Mouse (Mus musculus): Measurements from ENCODE around the gene Pnkp. TPM values are rescaled to one million over a fixed set of nuclear protein-coding genes. Genes with fewer than 3 reads are reported as not detected.

Pnkp gene
- polyA plus RNA-seq (2012; ENCODE audit: insufficient read depth, low replicate concordance): 30.0 and 36.4 TPM in 2 replicates

DNA sequence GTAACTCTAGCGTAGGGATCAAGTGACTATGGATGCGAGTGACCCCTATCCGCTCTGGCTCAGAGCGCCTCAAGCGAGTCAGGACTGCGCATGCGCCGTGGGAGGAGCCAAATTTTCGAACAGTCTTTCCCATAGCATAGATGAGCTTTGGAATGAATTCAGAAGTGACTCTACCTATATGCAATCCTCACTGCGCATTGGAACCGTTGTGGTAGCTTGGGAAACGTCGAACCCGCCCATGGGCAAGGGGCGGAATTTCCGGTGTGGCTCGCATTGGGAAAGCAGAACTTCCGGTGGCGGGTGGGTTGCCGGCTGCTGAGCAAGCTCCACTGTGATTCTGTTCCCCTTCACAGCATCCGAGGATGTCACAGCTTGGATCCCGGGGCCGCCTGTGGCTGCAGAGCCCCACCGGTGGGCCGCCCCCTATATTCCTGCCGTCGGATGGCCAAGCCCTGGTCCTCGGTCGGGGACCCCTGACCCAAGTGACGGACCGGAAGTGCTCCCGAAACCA, at the start of gene Pnkp:
Gene Pnkp, plus strand, starts transcription at position 98 of the 511 bp plus-strand sequence.
- TF ChIP-seq GATA1 (IDR thresholded peaks at IDR 0.05; ENCODE audit: borderline replicate concordance, low read length) (no peak), FLI1 (IDR thresholded peaks at IDR 0.05; ENCODE audit: low read length) (peak; percentile 82)
- Histone ChIP-seq H3K4me3 (replicated peaks) (peak within 1 kb of the TSS; percentile 97), H3K36me3 (replicated peaks; ENCODE audit: low read length) (peaks cover 51% of the 10 kb centered on the region), H3K4me1 (peaks cover 89% of the 10 kb centered on the region), H3K27me3 (replicated peaks) (no peaks in the 10 kb centered on the region), H3K9me3 (no peaks in the 10 kb centered on the region)

DNA sequence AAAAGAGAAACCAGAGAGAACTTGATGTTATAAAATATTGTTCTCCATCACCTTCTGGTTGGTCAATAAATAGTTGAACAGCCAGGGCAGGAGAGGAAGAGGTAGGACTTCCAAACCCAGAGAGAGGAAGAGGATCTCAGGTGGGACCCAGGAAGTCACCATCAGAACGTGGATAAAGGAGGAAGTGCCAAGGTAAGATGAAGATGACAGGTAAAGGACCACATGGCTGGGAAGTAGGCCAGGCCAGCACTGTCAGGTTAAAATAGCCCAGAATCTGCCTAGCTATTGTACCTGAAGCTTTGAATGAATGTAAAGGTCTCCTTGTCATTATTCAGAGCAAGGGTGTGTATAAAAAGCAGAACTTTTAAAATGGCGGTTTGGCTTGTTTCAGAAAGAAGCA, 48.0 kb upstream of the Pnkp start:
- H3K36me3 ChIP-seq (replicated peaks; ENCODE audit: low read length): peaks cover 33% of the 10 kb centered on the region
- peaks cover 21% of the 10 kb centered on the region for H3K27me3 ChIP-seq (replicated peaks)
- H3K4me3 ChIP-seq (replicated peaks): no peak overlapping the region
- H3K4me1 ChIP-seq: peaks cover 38% of the 10 kb centered on the region
- H3K9me3 ChIP-seq: no peaks in the 10 kb centered on the region
- no peak for TF ChIP-seq GATA1 (IDR thresholded peaks at IDR 0.05; ENCODE audit: borderline replicate concordance, low read length)
- TF ChIP-seq FLI1 (IDR thresholded peaks at IDR 0.05; ENCODE audit: low read length): no peak

DNA sequence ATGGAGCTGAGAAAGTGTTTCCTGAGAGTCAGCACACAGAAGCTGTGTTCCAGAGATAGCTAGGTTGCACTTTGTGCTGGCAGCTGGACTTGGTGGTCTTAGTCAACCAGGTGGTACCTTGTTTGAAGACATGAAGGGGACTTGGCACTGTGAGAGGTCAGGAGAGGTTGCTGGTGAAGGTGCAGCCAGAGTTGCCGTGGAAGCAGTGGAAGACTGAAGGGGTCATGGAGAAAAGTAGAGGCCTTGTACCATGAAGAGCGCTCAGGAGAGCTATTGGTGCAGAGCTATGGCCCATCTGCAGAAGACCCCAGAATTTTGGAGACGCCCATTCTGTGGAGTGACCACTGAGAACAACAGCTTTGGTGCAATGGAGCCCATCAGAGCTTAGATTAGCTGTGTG, 47.5 kb upstream of the Pnkp start:
- Histone ChIP-seq H3K27me3 (replicated peaks) (peaks cover 17% of the 10 kb centered on the region), H3K36me3 (replicated peaks; ENCODE audit: low read length) (peaks cover 38% of the 10 kb centered on the region), H3K4me1 (peaks cover 43% of the 10 kb centered on the region), H3K4me3 (replicated peaks) (no peak overlapping the region), H3K9me3 (no peaks in the 10 kb centered on the region)
- no peak for TF ChIP-seq GATA1 (IDR thresholded peaks at IDR 0.05; ENCODE audit: borderline replicate concordance, low read length)
- no peak for TF ChIP-seq FLI1 (IDR thresholded peaks at IDR 0.05; ENCODE audit: low read length)

DNA sequence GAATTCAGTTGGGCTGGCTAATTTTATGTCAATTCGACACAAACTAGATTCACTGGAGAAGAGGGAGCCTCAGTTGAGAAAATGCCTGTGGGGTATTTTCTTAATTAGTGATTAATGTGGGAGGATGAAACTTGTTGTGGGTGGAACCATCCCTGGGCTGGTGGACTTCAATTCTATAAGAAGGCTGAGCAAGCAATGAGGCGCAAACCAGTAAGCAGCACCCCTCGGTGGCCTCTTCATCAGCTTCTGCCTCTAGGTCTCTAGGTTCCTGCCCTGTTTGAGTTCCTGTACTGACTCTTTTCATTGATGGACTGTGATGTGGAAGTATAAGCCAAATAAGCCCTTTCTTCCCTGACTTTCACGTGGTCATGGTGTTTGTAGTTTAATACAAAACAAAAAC, 46.6 kb upstream of the Pnkp start:
- Histone ChIP-seq H3K4me3 (replicated peaks) (no peak overlapping the region), H3K27me3 (replicated peaks) (peaks cover 10% of the 10 kb centered on the region), H3K9me3 (no peaks in the 10 kb centered on the region), H3K4me1 (peaks cover 52% of the 10 kb centered on the region), H3K36me3 (replicated peaks; ENCODE audit: low read length) (peaks cover 45% of the 10 kb centered on the region)
- TF ChIP-seq FLI1 (IDR thresholded peaks at IDR 0.05; ENCODE audit: low read length) (no peak), GATA1 (IDR thresholded peaks at IDR 0.05; ENCODE audit: borderline replicate concordance, low read length) (no peak)

DNA sequence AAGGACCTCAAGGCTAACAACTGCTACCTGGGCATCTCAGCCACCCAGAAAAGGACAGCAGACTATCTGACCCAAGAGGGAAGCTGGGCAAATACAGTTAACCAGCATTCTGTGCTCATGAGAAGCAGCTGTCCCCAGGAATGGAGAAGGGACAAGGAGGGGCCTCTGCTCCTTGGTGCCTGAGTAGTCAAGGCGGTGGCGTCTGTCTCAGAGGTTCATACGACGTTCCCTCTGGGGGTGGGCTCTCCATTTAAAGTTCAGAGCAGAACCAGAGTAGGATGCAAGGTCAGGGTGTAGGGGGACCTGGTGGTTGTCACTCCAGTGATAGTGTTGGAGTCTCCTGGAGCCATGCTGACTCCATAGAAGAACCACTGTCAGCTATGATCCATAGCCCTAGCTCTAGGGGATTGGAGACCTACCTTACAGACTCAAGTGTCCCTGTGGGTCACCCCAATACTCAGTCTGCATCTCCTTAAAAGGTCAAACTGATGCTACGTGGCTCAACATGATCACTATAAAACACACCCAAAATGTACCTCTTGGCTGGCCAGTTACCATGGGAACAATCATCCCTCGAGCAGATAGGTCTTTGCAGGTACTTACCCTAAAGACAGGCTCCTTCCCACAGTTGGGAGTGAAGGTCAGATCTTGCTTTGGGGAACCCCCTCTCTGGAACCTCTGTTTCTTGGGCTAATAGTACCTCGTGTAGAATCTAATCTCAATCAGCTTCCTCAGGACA, 46.0 kb upstream of the Pnkp start:
- H3K36me3 ChIP-seq (replicated peaks; ENCODE audit: low read length): peaks cover 45% of the 10 kb centered on the region
- no peaks in the 10 kb centered on the region for H3K9me3 ChIP-seq
- no peak for TF ChIP-seq FLI1 (IDR thresholded peaks at IDR 0.05; ENCODE audit: low read length)
- TF ChIP-seq GATA1 (IDR thresholded peaks at IDR 0.05; ENCODE audit: borderline replicate concordance, low read length): no peak
- peaks cover 55% of the 10 kb centered on the region for H3K4me1 ChIP-seq
- no peak overlapping the region for H3K4me3 ChIP-seq (replicated peaks)
- peaks cover 4% of the 10 kb centered on the region for H3K27me3 ChIP-seq (replicated peaks)

DNA sequence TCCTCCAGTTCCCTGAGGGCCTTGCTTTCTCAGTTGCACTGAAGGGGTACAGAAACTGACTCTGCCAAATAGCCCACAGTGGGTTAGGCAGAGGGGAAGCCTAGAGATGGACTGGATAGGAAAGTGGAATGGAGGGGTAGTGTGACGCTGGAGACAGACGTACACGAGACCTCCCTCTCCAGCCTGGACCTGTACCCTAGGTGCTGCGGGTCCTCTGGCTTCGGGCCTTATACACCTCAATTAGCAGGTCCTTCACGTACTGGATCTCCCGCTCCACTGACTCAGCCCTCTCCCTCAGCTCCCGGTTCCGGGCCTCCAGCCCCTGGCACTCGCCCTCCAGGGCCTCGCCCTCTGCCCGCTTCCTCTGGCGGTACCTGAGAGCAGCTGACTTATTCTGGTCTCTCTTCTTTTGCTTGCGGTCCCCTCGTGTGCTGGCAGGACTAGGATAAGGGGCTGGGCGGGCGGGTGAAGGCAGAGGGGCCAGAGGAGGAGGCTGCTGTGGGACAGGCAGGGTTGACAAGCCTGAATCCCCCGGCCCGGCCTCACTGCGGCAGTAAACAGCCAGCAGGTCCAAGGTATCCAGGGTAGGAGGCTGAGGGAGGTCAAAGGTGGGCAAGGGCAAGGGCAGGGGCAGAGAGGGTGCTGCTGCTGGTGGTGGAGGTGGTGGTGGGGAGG, 44.2 kb upstream of the Pnkp start:
- peak overlapping the region; percentile 50 for H3K4me3 ChIP-seq (replicated peaks)
- no peak for TF ChIP-seq FLI1 (IDR thresholded peaks at IDR 0.05; ENCODE audit: low read length)
- TF ChIP-seq GATA1 (IDR thresholded peaks at IDR 0.05; ENCODE audit: borderline replicate concordance, low read length): no peak
- H3K4me1 ChIP-seq: peaks cover 54% of the 10 kb centered on the region
- peaks cover 45% of the 10 kb centered on the region for H3K36me3 ChIP-seq (replicated peaks; ENCODE audit: low read length)
- no peaks in the 10 kb centered on the region for H3K9me3 ChIP-seq
- no peaks in the 10 kb centered on the region for H3K27me3 ChIP-seq (replicated peaks)

DNA sequence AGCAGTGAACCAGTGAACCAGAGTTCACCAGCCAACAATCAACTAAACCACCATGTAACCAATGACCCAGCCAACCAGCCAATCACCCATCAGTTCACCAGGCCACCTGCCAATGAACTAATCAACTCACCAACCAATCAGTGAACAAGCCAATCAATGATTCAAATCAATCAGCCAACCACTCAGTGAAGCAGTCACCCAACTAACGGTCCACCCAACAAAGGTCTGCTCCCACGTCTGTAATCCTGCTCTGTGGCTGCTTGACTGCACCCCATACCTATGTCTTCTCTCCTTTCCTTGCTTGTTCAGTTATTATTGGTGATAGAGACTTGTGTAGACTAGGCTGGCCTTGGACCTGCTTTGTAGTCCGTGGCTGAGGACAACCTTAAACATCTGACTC, 43.0 kb upstream of the Pnkp start:
- no peaks in the 10 kb centered on the region for H3K9me3 ChIP-seq
- H3K27me3 ChIP-seq (replicated peaks): no peaks in the 10 kb centered on the region
- peaks cover 59% of the 10 kb centered on the region for H3K4me1 ChIP-seq
- no peak for TF ChIP-seq FLI1 (IDR thresholded peaks at IDR 0.05; ENCODE audit: low read length)
- no peak for TF ChIP-seq GATA1 (IDR thresholded peaks at IDR 0.05; ENCODE audit: borderline replicate concordance, low read length)
- peaks cover 53% of the 10 kb centered on the region for H3K36me3 ChIP-seq (replicated peaks; ENCODE audit: low read length)
- H3K4me3 ChIP-seq (replicated peaks): no peak overlapping the region

DNA sequence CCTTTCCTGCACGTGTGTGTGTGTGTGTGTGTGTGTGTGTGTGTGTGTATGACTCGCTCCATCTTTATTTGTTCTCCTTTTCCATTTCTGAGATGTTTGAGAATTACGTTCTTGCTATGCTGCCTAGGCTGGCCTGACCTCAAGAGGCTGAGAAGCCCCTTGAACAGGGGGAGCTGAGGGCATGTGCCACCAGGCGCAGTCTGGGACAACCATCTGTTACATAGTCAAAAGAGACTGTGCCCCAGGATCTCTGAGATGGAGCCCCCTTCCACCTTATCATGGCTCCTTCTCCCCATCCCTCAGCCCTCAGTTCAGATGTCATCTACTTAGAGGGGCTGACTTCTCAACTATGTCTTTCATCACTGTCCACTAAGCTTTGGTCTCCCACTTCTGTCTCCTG, 42.5 kb upstream of the Pnkp start:
- TF ChIP-seq FLI1 (IDR thresholded peaks at IDR 0.05; ENCODE audit: low read length) (no peak), GATA1 (IDR thresholded peaks at IDR 0.05; ENCODE audit: borderline replicate concordance, low read length) (no peak)
- Histone ChIP-seq H3K4me3 (replicated peaks) (peak overlapping the region; percentile 98), H3K27me3 (replicated peaks) (no peaks in the 10 kb centered on the region), H3K36me3 (replicated peaks; ENCODE audit: low read length) (peaks cover 55% of the 10 kb centered on the region), H3K4me1 (peaks cover 59% of the 10 kb centered on the region), H3K9me3 (no peaks in the 10 kb centered on the region)

DNA sequence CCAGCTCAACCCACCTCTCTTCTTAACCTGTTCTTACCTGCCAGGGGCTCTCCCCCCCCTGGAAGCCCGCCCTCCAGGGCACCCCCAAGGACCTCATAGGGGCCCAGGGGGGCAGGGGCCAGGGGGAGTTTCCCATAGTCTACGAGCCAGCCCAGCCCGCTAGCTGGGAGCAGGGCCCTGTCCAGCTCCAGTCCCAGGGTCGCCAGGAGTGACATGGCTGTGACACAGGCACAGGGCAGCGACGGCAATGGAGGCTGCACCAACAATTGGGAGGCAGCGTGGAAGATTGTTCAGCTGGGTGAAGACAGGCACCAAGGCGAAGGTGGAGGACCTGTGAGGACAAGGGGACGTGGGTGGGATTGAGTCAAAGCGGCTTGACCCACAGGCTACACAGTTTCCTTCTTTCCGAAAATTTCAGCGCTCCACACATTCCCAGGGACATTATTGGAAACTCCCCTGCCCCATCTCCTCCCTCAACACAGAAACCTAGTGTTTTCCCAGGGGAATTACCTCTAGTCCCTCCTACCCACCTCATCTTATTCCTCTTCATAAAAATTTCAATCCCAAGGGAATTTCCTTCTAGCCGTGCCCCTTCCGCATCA, 41.9 kb upstream of the Pnkp start:
- peaks cover 61% of the 10 kb centered on the region for H3K36me3 ChIP-seq (replicated peaks; ENCODE audit: low read length)
- H3K4me1 ChIP-seq: peaks cover 63% of the 10 kb centered on the region
- TF ChIP-seq FLI1 (IDR thresholded peaks at IDR 0.05; ENCODE audit: low read length) (no peak), GATA1 (IDR thresholded peaks at IDR 0.05; ENCODE audit: borderline replicate concordance, low read length) (no peak)
- no peaks in the 10 kb centered on the region for H3K9me3 ChIP-seq
- peak overlapping the region; percentile 98 for H3K4me3 ChIP-seq (replicated peaks)
- H3K27me3 ChIP-seq (replicated peaks): no peaks in the 10 kb centered on the region
